Mouse (Mus musculus) thymus, adult 2 months (tissue): ENCODE results near the gene Lrrc25.

Source experiments
- CTCF ChIP-seq: fragments of 200-500 bp; IDR thresholded peaks from 2 replicates; pipeline ENCODE4 v1.5.1; 2012; ENCODE audit warnings: mild to moderate bottlenecking, control low read depth, low read length, moderate library complexity, borderline replicate concordance; ENCODE audit not compliant: control insufficient read depth, poor library complexity, insufficient read depth; ENCODE audit errors: extremely low read depth
- POLR2A ChIP-seq: fragments of 200-500 bp; IDR thresholded peaks from 2 replicates; pipeline ENCODE4 v1.6.1; 2012; ENCODE audit warnings: mild to moderate bottlenecking, low read length, control low read depth, moderate library complexity; ENCODE audit not compliant: control insufficient read depth, poor library complexity, insufficient read depth; ENCODE audit errors: extremely low read depth

GRCm38 (mm10) chr8:70591569-70591968 is 24.4 kb upstream of the Lrrc25 start:
- TF ChIP-seq CTCF: no peak
- no peak for TF ChIP-seq POLR2A
